Mouse (Mus musculus) limb, embryonic 15.5 days (tissue): ENCODE data around the gene Ntrk2. TPM values are rescaled to one million over a fixed set of nuclear protein-coding genes. Genes with fewer than 3 reads are reported as not detected.

ENCODE experiments used
- ATAC-seq: fragments of 200-750 bp; cut with Nextera tagmentation; 2 replicates; pipeline ENCODE4 v1.8.0; 2017; ENCODE audit warnings: low read depth, moderate TSS enrichment; ENCODE audit not compliant: insufficient number of reproducible peaks, low FRiP score, low TSS enrichment
- H3K27ac ChIP-seq: fragments of 300-500 bp; sonication (generic); 2 replicates; pipeline ENCODE4 v1.5.1; 2015; ENCODE audit warnings: moderate library complexity, mild to moderate bottlenecking, inconsistent platforms
- H3K27me3 ChIP-seq: fragments of 300-500 bp; sonication (generic); 2 replicates; pipeline ENCODE4 v1.6.1; 2015; ENCODE audit warnings: inconsistent platforms
- H3K36me3 ChIP-seq: fragments of 300-500 bp; sonication (generic); 2 replicates; pipeline ENCODE4 v1.6.1; 2015; ENCODE audit warnings: inconsistent platforms
- H3K4me1 ChIP-seq: fragments of 300-500 bp; sonication (generic); 2 replicates; pipeline ENCODE4 v1.6.1; 2015; ENCODE audit warnings: inconsistent platforms
- H3K4me2 ChIP-seq: fragments of 300-500 bp; sonication (generic); 2 replicates; pipeline ENCODE4 v1.6.1; 2015; ENCODE audit warnings: mild to moderate bottlenecking, inconsistent platforms
- H3K4me3 ChIP-seq: fragments of 300-500 bp; sonication (generic); 2 replicates; pipeline ENCODE4 v1.5.1; 2015; ENCODE audit warnings: mild to moderate bottlenecking, inconsistent platforms
- H3K9ac ChIP-seq: fragments of 300-500 bp; sonication (generic); 2 replicates; pipeline ENCODE4 v1.6.1; 2015; ENCODE audit warnings: inconsistent platforms
- H3K9me3 ChIP-seq: fragments of 300-500 bp; sonication (generic); 2 replicates; pipeline ENCODE4 v1.6.1; 2016; ENCODE audit warnings: inconsistent platforms
- WGBS: fragments of 180-500 bp; shearing (Covaris S2); methylation state at CpG from one replicate; pipeline ENCODE4 v1.1.7; 2015; 5-methylcytosine and 5-hydroxymethylcytosine counted together
- polyA plus RNA-seq: library from polyadenylated mRNA; unstranded; fragments of >200 nt; fragmentation: Nextera tagmentation; extraction: Ambion mirVana; gene quantifications from 2 replicates; pipeline ENCODE4 v1.2.1, GENCODE M21; 2015

Ntrk2 gene
- polyA plus RNA-seq, 1 experiment from 2014 or later = 17.9 TPM

- no peaks in the 10 kb centered on the region for H3K27me3 ChIP-seq
- H3K9ac ChIP-seq = no peak overlapping the region
- no peaks in the 10 kb centered on the region for H3K9me3 ChIP-seq
- 67% methylated on average over 8 of the region's 8 CpGs for WGBS
- no peak for ATAC-seq
- H3K36me3 ChIP-seq = no peaks in the 10 kb centered on the region
- H3K27ac ChIP-seq = no peak overlapping the region
- peaks cover 14% of the 10 kb centered on the region; the same call in 1 of the 2 replicates for H3K4me1 ChIP-seq
- no peak overlapping the region for H3K4me2 ChIP-seq
- H3K4me3 ChIP-seq = no peak overlapping the region
These were observed 367.5 kb downstream of the Ntrk2 start for GRCm38 (mm10) chr13:59173840-59174239.

GRCm38 (mm10) chr13:59176021-59176420 lies 369.7 kb downstream of the Ntrk2 start:
- Histone ChIP-seq H3K4me3 (no peak overlapping the region), H3K36me3 (no peaks in the 10 kb centered on the region), H3K27me3 (no peaks in the 10 kb centered on the region), H3K9me3 (no peaks in the 10 kb centered on the region), H3K4me1 (peaks cover 14% of the 10 kb centered on the region; the same call in 1 of the 2 replicates), H3K27ac (no peak overlapping the region), H3K4me2 (no peak overlapping the region), H3K9ac (no peak overlapping the region)
- WGBS = 84% methylated on average over 3 of the region's 3 CpGs
- no peak for ATAC-seq

- H3K27ac ChIP-seq = peak overlapping the region; percentile 54; the same call in 1 of the 2 replicates
- no peaks in the 10 kb centered on the region for H3K27me3 ChIP-seq
- H3K9ac ChIP-seq = no peak overlapping the region
- no peaks in the 10 kb centered on the region for H3K36me3 ChIP-seq
- H3K4me3 ChIP-seq = no peak overlapping the region
- no peak; the same call in 1 of the 2 replicates for ATAC-seq
- WGBS = 45% methylated on average over 9 of the region's 9 CpGs
- H3K9me3 ChIP-seq = no peaks in the 10 kb centered on the region
- H3K4me1 ChIP-seq = peaks cover 16% of the 10 kb centered on the region; the same call in 1 of the 2 replicates
- 0 out of 2 replicates have a peak overlapping the region, but pooled peaks have one; percentile 1 for H3K4me2 ChIP-seq
These were observed 370.1 kb downstream of the Ntrk2 start for GRCm38 (mm10) chr13:59176485-59176884.

GRCm38 (mm10) chr13:59177003-59177402 lies 370.6 kb downstream of the Ntrk2 start:
- whole genome bisulfite sequencing = 27% methylated on average over 9 of the region's 9 CpGs
- peak; percentile 52; the same call in 1 of the 2 replicates for ATAC-seq
- H3K27me3 ChIP-seq = no peaks in the 10 kb centered on the region
- H3K27ac ChIP-seq = peak overlapping the region; percentile 57
- no peak overlapping the region for H3K9ac ChIP-seq
- no peaks in the 10 kb centered on the region for H3K36me3 ChIP-seq
- H3K4me2 ChIP-seq = 0 out of 2 replicates have a peak overlapping the region, but pooled peaks have one; percentile 1
- H3K4me1 ChIP-seq = peaks cover 16% of the 10 kb centered on the region; the same call in 1 of the 2 replicates
- no peaks in the 10 kb centered on the region for H3K9me3 ChIP-seq
- H3K4me3 ChIP-seq = no peak overlapping the region

- Histone ChIP-seq H3K4me3 (no peak overlapping the region), H3K9me3 (no peaks in the 10 kb centered on the region), H3K4me1 (peaks cover 14% of the 10 kb centered on the region; the same call in 1 of the 2 replicates), H3K36me3 (no peaks in the 10 kb centered on the region), H3K27me3 (no peaks in the 10 kb centered on the region), H3K4me2 (no peak overlapping the region), H3K27ac (no peak overlapping the region), H3K9ac (no peak overlapping the region)
- WGBS = 70% methylated on average over 4 of the region's 4 CpGs
- ATAC-seq = no peak
These were observed 373.6 kb downstream of the Ntrk2 start for GRCm38 (mm10) chr13:59179986-59180385.

- Histone ChIP-seq H3K4me1 (peaks cover 14% of the 10 kb centered on the region; the same call in 1 of the 2 replicates), H3K9me3 (no peaks in the 10 kb centered on the region), H3K27me3 (no peaks in the 10 kb centered on the region), H3K9ac (no peak overlapping the region), H3K4me2 (no peak overlapping the region), H3K4me3 (no peak overlapping the region), H3K27ac (no peak overlapping the region), H3K36me3 (no peaks in the 10 kb centered on the region)
- ATAC-seq = no peak
- WGBS = 60% methylated on average over 10 of the region's 10 CpGs
These were observed 374.4 kb downstream of the Ntrk2 start for GRCm38 (mm10) chr13:59180781-59181180.

- Histone ChIP-seq H3K4me2 (no peak overlapping the region), H3K36me3 (no peaks in the 10 kb centered on the region), H3K27ac (no peak overlapping the region), H3K9ac (no peak overlapping the region), H3K27me3 (no peaks in the 10 kb centered on the region), H3K9me3 (no peaks in the 10 kb centered on the region), H3K4me1 (peaks cover 12% of the 10 kb centered on the region; the same call in 1 of the 2 replicates), H3K4me3 (no peak overlapping the region)
- ATAC-seq = no peak
- 65% methylated on average over 16 of the region's 16 CpGs for WGBS
These were observed 375.0 kb downstream of the Ntrk2 start for GRCm38 (mm10) chr13:59181188-59181947.

- no peaks in the 10 kb centered on the region for H3K9me3 ChIP-seq
- peaks cover 2% of the 10 kb centered on the region; the same call in 1 of the 2 replicates for H3K4me1 ChIP-seq
- H3K36me3 ChIP-seq = no peaks in the 10 kb centered on the region
- H3K4me2 ChIP-seq = no peak overlapping the region
- no peak overlapping the region for H3K4me3 ChIP-seq
- H3K27me3 ChIP-seq = no peaks in the 10 kb centered on the region
- no peak for ATAC-seq
- H3K9ac ChIP-seq = no peak overlapping the region
- H3K27ac ChIP-seq = no peak overlapping the region
- 57% methylated on average over 5 of the region's 5 CpGs for WGBS
These were observed 376.3 kb downstream of the Ntrk2 start for GRCm38 (mm10) chr13:59182630-59183029.

Other genes with a start within 250 kb of the Ntrk2 start
- 1.0 and 1.7 TPM in 2 replicates for gene Slc28a3, start 195.7 kb upstream of the Ntrk2 start, polyA plus RNA-seq